Mouse (Mus musculus): Measurements from ENCODE around the gene Plcd4.

GRCm38 (mm10) chr1:74600501-74601266 lies 58.0 kb downstream of the Plcd4 start:
- TF ChIP-seq GATA1 (IDR thresholded peaks at IDR 0.05; ENCODE audit: low read length) (no peak), TAL1 (IDR thresholded peaks at IDR 0.05; ENCODE audit: low read length) (no peak)
